Mouse (Mus musculus): ENCODE results near the gene Tubb5. TPM values are rescaled to one million over a fixed set of nuclear protein-coding genes. Genes with fewer than 3 reads are reported as not detected.
A peak's percentile ranks its signal among the peaks of the same experiment; 100 is the strongest.

The Tubb5 gene
- polyA plus RNA-seq, 1 experiment: 228 TPM

DNA sequence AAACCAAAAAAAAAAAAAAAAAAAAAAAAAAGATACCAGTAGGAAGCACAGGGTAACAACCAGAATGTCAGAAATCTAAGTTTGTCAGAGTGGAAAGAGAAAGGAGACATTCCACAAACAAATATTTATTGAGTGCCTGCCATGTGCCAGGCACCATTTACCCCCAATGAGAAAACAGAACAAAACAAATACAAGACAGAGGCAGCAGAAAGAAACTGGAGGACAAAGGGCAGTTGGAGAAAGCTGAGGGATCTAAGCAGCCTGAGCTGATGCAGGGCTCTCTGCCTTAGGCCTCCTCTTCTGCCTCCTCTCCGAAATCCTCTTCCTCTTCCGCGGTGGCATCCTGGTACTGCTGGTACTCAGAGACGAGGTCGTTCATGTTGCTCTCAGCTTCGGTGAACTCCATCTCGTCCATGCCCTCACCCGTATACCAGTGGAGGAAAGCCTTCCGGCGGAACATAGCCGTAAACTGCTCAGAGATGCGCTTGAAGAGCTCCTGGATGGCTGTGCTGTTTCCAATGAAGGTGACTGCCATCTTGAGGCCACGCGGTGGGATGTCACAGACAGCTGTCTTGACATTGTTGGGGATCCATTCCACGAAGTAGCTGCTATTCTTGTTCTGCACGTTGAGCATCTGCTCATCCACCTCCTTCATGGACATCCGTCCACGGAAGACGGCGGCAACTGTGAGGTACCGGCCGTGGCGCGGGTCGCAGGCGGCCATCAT is 3.2 kb downstream of the Tubb5 start:
- peaks cover 19% of the 10 kb centered on the region for H3K4me1 ChIP-seq (ENCODE audit: control insufficient read depth, insufficient read depth, low read length)
- TF ChIP-seq POLR2A (IDR thresholded peaks at IDR 0.05; ENCODE audit: insufficient read depth, low read depth, low read length) (no peak), CTCF (IDR thresholded peaks at IDR 0.05; ENCODE audit: insufficient read depth, low read depth, low read length) (no peak)
- WGBS: 59% methylated on average over 26 of the region's 26 CpGs
- no peak overlapping the region for H3K4me3 ChIP-seq (ENCODE audit: insufficient read depth, low read depth, low read length)
- no peak overlapping the region for H3K27ac ChIP-seq (ENCODE audit: insufficient read depth, low read depth, low read length)

GRCm38 (mm10) chr17:35833894-35834293 is 4.2 kb downstream of the Tubb5 start:
- WGBS: 55% methylated on average over 5 of the region's 5 CpGs
- Histone ChIP-seq H3K4me1 (ENCODE audit: control insufficient read depth, insufficient read depth, low read length) (peaks cover 20% of the 10 kb centered on the region), H3K4me3 (ENCODE audit: insufficient read depth, low read depth, low read length) (no peak overlapping the region), H3K27ac (ENCODE audit: insufficient read depth, low read depth, low read length) (no peak overlapping the region)
- TF ChIP-seq CTCF (IDR thresholded peaks at IDR 0.05; ENCODE audit: insufficient read depth, low read depth, low read length) (no peak), POLR2A (IDR thresholded peaks at IDR 0.05; ENCODE audit: insufficient read depth, low read depth, low read length) (no peak)

DNA sequence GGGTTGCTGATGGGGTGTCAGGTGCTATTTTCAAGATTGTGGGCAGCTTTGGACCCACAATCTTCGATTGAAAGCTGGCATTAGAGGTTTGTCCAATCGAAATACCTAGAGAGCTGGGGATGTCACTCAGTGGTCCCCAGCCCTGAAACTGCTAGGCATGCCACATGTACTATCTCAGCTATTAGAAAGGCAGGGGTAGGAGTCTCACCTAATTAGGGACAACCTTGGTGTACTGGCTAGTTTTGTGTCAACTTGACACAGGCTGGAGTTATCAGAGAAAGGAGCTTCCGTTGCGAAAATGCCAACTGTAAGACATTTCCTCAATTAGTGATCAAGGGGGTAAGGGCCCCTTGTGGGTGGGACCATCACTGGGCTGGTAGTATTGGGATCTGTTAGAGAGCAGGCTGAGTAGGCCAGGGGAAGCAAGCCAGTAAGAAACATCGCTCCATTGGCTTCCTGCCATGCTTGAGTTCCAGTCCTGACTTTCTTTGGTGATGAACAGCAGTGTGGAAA is 4.8 kb downstream of the Tubb5 start:
- no peak overlapping the region for H3K27ac ChIP-seq (ENCODE audit: insufficient read depth, low read depth, low read length)
- H3K4me1 ChIP-seq (ENCODE audit: control insufficient read depth, insufficient read depth, low read length): peaks cover 18% of the 10 kb centered on the region
- 28% methylated on average over 5 of the region's 5 CpGs for WGBS

DNA sequence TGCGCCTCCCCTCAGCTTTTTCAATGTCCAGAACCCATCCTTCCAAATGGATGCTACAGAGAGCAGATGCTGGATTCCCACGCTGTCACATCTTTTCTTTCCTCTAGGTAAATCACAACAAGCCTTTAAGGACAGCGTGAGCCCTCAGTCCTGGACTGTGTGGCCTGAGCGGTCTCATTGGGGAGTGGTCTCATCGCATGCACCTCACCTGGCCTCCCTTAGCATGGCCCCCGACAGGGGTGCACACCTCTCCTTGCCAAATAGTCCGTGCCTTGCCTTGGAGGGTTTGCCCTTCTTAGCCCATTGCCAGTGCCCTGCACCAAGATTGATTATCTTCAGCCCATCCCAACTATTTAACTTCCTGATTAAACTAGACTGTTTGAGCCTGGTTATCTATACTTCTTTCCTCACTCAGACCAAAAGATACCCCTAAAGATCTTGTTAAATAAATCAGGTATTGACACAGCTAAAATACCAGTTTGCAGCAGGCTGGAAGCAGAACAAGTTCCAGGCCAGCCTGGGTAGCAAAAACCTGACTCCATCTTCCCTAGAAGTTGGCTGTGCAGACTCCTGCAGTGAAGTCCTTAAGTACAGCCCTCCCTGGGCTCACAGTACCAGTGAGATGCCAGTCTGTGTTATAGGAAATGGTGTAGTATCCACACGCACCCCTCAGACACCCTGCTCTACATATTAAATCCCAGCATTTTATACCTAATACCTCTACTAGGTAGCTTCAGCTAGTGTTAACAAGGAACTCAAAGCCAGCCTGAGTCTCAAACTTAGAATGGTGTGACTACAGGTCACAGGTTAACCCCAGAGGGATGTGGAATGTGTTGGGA is 5.5 kb downstream of the Tubb5 start:
- Histone ChIP-seq H3K4me3 (ENCODE audit: insufficient read depth, low read depth, low read length) (no peak overlapping the region), H3K4me1 (ENCODE audit: control insufficient read depth, insufficient read depth, low read length) (peaks cover 18% of the 10 kb centered on the region), H3K27ac (ENCODE audit: insufficient read depth, low read depth, low read length) (no peak overlapping the region)
- TF ChIP-seq CTCF (IDR thresholded peaks at IDR 0.05; ENCODE audit: insufficient read depth, low read depth, low read length): no peak
- TF ChIP-seq POLR2A (IDR thresholded peaks at IDR 0.05; ENCODE audit: insufficient read depth, low read depth, low read length): no peak
- WGBS: 71% methylated on average over 8 of the region's 8 CpGs

More for the DNA sequence above, 4.8 kb downstream of the Tubb5 start:
- TF ChIP-seq CTCF (IDR thresholded peaks at IDR 0.05; ENCODE audit: insufficient read depth, low read depth, low read length): no peak
- TF ChIP-seq POLR2A (IDR thresholded peaks at IDR 0.05; ENCODE audit: insufficient read depth, low read depth, low read length): no peak
- no peak overlapping the region for H3K4me3 ChIP-seq (ENCODE audit: insufficient read depth, low read depth, low read length)

- H3K27ac ChIP-seq (ENCODE audit: insufficient read depth, low read depth, low read length): no peak overlapping the region
- WGBS: 7% methylated on average over 21 of the region's 21 CpGs
- H3K4me3 ChIP-seq (ENCODE audit: insufficient read depth, low read depth, low read length): no peak overlapping the region
- peaks cover 2% of the 10 kb centered on the region for H3K4me1 ChIP-seq (ENCODE audit: control insufficient read depth, insufficient read depth, low read length)
- TF ChIP-seq POLR2A (IDR thresholded peaks at IDR 0.05; ENCODE audit: insufficient read depth, low read depth, low read length): no peak
- peak; percentile 80 for TF ChIP-seq CTCF (IDR thresholded peaks at IDR 0.05; ENCODE audit: insufficient read depth, low read depth, low read length)
These were observed 8.4 kb downstream of the Tubb5 start for GRCm38 (mm10) chr17:35829737-35830136.

GRCm38 (mm10) chr17:35825109-35825850 is 12.8 kb downstream of the Tubb5 start:
- Histone ChIP-seq H3K27ac (ENCODE audit: insufficient read depth, low read depth, low read length) (no peak overlapping the region), H3K4me1 (ENCODE audit: control insufficient read depth, insufficient read depth, low read length) (peaks cover 21% of the 10 kb centered on the region), H3K4me3 (ENCODE audit: insufficient read depth, low read depth, low read length) (no peak overlapping the region)
- WGBS: 89% methylated on average over 13 of the region's 13 CpGs
- TF ChIP-seq POLR2A (IDR thresholded peaks at IDR 0.05; ENCODE audit: insufficient read depth, low read depth, low read length): no peak
- no peak for TF ChIP-seq CTCF (IDR thresholded peaks at IDR 0.05; ENCODE audit: insufficient read depth, low read depth, low read length)

GRCm38 (mm10) chr17:35824402-35824801 is 13.7 kb downstream of the Tubb5 start:
- Histone ChIP-seq H3K27ac (ENCODE audit: insufficient read depth, low read depth, low read length) (no peak overlapping the region), H3K4me1 (ENCODE audit: control insufficient read depth, insufficient read depth, low read length) (peaks cover 18% of the 10 kb centered on the region), H3K4me3 (ENCODE audit: insufficient read depth, low read depth, low read length) (no peak overlapping the region)
- TF ChIP-seq POLR2A (IDR thresholded peaks at IDR 0.05; ENCODE audit: insufficient read depth, low read depth, low read length) (no peak), CTCF (IDR thresholded peaks at IDR 0.05; ENCODE audit: insufficient read depth, low read depth, low read length) (no peak)
- 80% methylated on average over 7 of the region's 7 CpGs for WGBS

Data from olfactory bulb, adult 2 months (tissue).